Mouse (Mus musculus) lung, adult 2 months (tissue): ENCODE data around the gene Nme3.

Experiments used
- CTCF ChIP-seq: fragments of 200-500 bp; IDR thresholded peaks from 2 replicates; pipeline ENCODE4 v1.5.1; 2011; ENCODE audit warnings: mild to moderate bottlenecking, low read length, control low read depth; ENCODE audit not compliant: insufficient read depth
- POLR2A ChIP-seq: fragments of 200-500 bp; IDR thresholded peaks from 2 replicates; pipeline ENCODE4 v1.6.1; 2011; ENCODE audit warnings: low read depth, mild to moderate bottlenecking, control low read depth, low read length, borderline replicate concordance; ENCODE audit errors: extremely low read depth

GRCm38 (mm10) chr17:24899153-24899552 lies 2.9 kb downstream of the Nme3 start:
- no peak for TF ChIP-seq CTCF
- TF ChIP-seq POLR2A: no peak
